Mouse (Mus musculus): ENCODE measurements at regions not wholly inside any gene's neighbourhood (a gene's known extent, or its start where the extent isn't known, plus 50 kb on each side); places are given as distances from the start of the nearest gene placed in this dataset.

- no peak for TF ChIP-seq CTCF (conservative IDR thresholded peaks at IDR 0.05 in 1 of 2, IDR thresholded peaks at IDR 0.05 in 1 of 2; ENCODE audit: low read depth in 2 of 2, low read length in 2 of 2)
- TF ChIP-seq ZC3H11A (IDR thresholded peaks at IDR 0.05; ENCODE audit: low read depth, low read length) = no peak
- TF ChIP-seq ZKSCAN1 (IDR thresholded peaks at IDR 0.05; ENCODE audit: borderline replicate concordance, low read depth, low read length) = no peak
- TF ChIP-seq POLR2A (IDR thresholded peaks at IDR 0.05; ENCODE audit: low read depth, low read length) = no peak
- TF ChIP-seq EP300 (IDR thresholded peaks at IDR 0.05; ENCODE audit: low read length) = no peak
Measured at GRCm38 (mm10) chr2:9691906-9692305, 189.1 kb upstream of the 4930412O13Rik start.
